Mouse (Mus musculus) stomach, embryonic 16.5 days (tissue): ENCODE results near the gene Cox7a2. TPM values are rescaled to one million over a fixed set of nuclear protein-coding genes. Genes with fewer than 3 reads are reported as not detected.

Experiments
- ATAC-seq: fragments of 200-750 bp; cut with Nextera tagmentation; 2 replicates; pipeline ENCODE4 v1.8.0; 2017; ENCODE audit warnings: moderate number of reproducible peaks, moderate TSS enrichment; ENCODE audit not compliant: insufficient read depth, low FRiP score
- H3K27ac ChIP-seq: fragments of 300-500 bp; sonication (generic); 2 replicates; pipeline ENCODE4 v1.5.1; 2014; ENCODE audit warnings: low read length
- H3K27me3 ChIP-seq: fragments of 300-500 bp; sonication (generic); 2 replicates; pipeline ENCODE4 v1.6.1; 2014; ENCODE audit warnings: low read length, control low read depth, mixed read lengths; ENCODE audit not compliant: control insufficient read depth, insufficient read depth
- H3K36me3 ChIP-seq: fragments of 300-500 bp; sonication (generic); 2 replicates; pipeline ENCODE4 v1.6.1; 2014; ENCODE audit warnings: low read length; ENCODE audit not compliant: control insufficient read depth, insufficient read depth
- H3K4me1 ChIP-seq: fragments of 300-500 bp; sonication (generic); 2 replicates; pipeline ENCODE4 v1.6.1; 2014; ENCODE audit warnings: low read length, control low read depth, mixed read lengths; ENCODE audit not compliant: control insufficient read depth, insufficient read depth
- H3K4me2 ChIP-seq: fragments of 300-500 bp; sonication (generic); 2 replicates; pipeline ENCODE4 v1.6.1; 2014; ENCODE audit warnings: low read depth, low read length, mixed read lengths
- H3K4me3 ChIP-seq: fragments of 300-500 bp; sonication (generic); replicated peaks from 2 replicates; pipeline ENCODE4 v1.5.1; 2014; ENCODE audit warnings: mild to moderate bottlenecking, low read length
- H3K9ac ChIP-seq: fragments of 300-500 bp; sonication (generic); 2 replicates; pipeline ENCODE4 v1.6.1; 2014; ENCODE audit warnings: low read length
- H3K9me3 ChIP-seq: fragments of 300-500 bp; sonication (generic); replicated peaks from 2 replicates; pipeline ENCODE4 v1.6.1; 2016; ENCODE audit warnings: low read length, control low read depth; ENCODE audit not compliant: control insufficient read depth
- WGBS: fragments of 180-500 bp; shearing (Covaris S2); extraction: QIAGEN DNeasy Blood & Tissue Kit; methylation state at CpG from one replicate; pipeline ENCODE4 v1.1.7; 2014; 5-methylcytosine and 5-hydroxymethylcytosine counted together
- polyA plus RNA-seq: library from polyadenylated mRNA; unstranded; fragments of >200 nt; fragmentation: Nextera tagmentation; extraction: Ambion mirVana; gene quantifications from 2 replicates; pipeline ENCODE4 v1.2.1, GENCODE M21; 2015

Gene Cox7a2
- polyA plus RNA-seq = 647 and 702 TPM in 2 replicates

- Histone ChIP-seq H3K4me1 (peaks cover 11% of the 10 kb centered on the region), H3K27ac (peak within 1 kb of the TSS; percentile 95), H3K27me3 (no peaks in the 10 kb centered on the region), H3K9ac (peak within 1 kb of the TSS; percentile 90), H3K4me2 (peak within 1 kb of the TSS; percentile 80), H3K36me3 (0 out of 2 replicates have a peak, but pooled peaks cover 6% of the 10 kb centered on the region), H3K9me3 (no peaks in the 10 kb centered on the region), H3K4me3 (peak within 1 kb of the TSS; percentile 94)
- peak; percentile 100 for ATAC-seq
- WGBS = under 1% methylated on average over 49 of the region's 49 CpGs
Measured at GRCm38 (mm10) chr9:79759385-79760005, at the start of gene Cox7a2. Gene Cox7a2, minus strand, starts transcription at chr9:79759878.

- no peaks in the 10 kb centered on the region for H3K36me3 ChIP-seq
- no peak overlapping the region for H3K9ac ChIP-seq
- H3K9me3 ChIP-seq = no peaks in the 10 kb centered on the region
- H3K4me1 ChIP-seq = 0 out of 2 replicates have a peak, but pooled peaks cover 8% of the 10 kb centered on the region
- no peak overlapping the region for H3K4me3 ChIP-seq
- H3K27me3 ChIP-seq = no peaks in the 10 kb centered on the region
- no peak for ATAC-seq
- H3K27ac ChIP-seq = no peak overlapping the region
- H3K4me2 ChIP-seq = no peak overlapping the region
- WGBS = 57% methylated on average over 6 of the region's 6 CpGs
Measured at GRCm38 (mm10) chr9:79809411-79809810, 49.7 kb upstream of the Cox7a2 start.

GRCm38 (mm10) chr9:79807178-79807577, 47.5 kb upstream of the Cox7a2 start:
- ATAC-seq = no peak
- H3K9me3 ChIP-seq = no peaks in the 10 kb centered on the region
- H3K27ac ChIP-seq = no peak overlapping the region
- no peaks in the 10 kb centered on the region for H3K27me3 ChIP-seq
- H3K4me3 ChIP-seq = no peak overlapping the region
- H3K36me3 ChIP-seq = no peaks in the 10 kb centered on the region
- no peak overlapping the region for H3K4me2 ChIP-seq
- H3K9ac ChIP-seq = no peak overlapping the region
- 27% methylated on average over 4 of the region's 4 CpGs for WGBS
- 0 out of 2 replicates have a peak, but pooled peaks cover 8% of the 10 kb centered on the region for H3K4me1 ChIP-seq

- Histone ChIP-seq H3K27ac (no peak overlapping the region), H3K4me3 (no peak overlapping the region), H3K36me3 (no peaks in the 10 kb centered on the region), H3K4me1 (0 out of 2 replicates have a peak, but pooled peaks cover 8% of the 10 kb centered on the region), H3K9me3 (no peaks in the 10 kb centered on the region), H3K4me2 (no peak overlapping the region), H3K27me3 (no peaks in the 10 kb centered on the region), H3K9ac (no peak overlapping the region)
- ATAC-seq = no peak; the same call in 1 of the 2 replicates
- WGBS = 47% methylated on average over 12 of the region's 12 CpGs
Measured at GRCm38 (mm10) chr9:79806317-79807075, 46.8 kb upstream of the Cox7a2 start.

- Histone ChIP-seq H3K9ac (no peak overlapping the region), H3K27ac (no peak overlapping the region), H3K36me3 (no peaks in the 10 kb centered on the region), H3K4me3 (no peak overlapping the region), H3K4me1 (0 out of 2 replicates have a peak, but pooled peaks cover 8% of the 10 kb centered on the region), H3K9me3 (no peaks in the 10 kb centered on the region), H3K27me3 (no peaks in the 10 kb centered on the region), H3K4me2 (no peak overlapping the region)
- WGBS = 84% methylated on average over 10 of the region's 10 CpGs
- no peak for ATAC-seq
Measured at GRCm38 (mm10) chr9:79805426-79805825, 45.7 kb upstream of the Cox7a2 start.

- Histone ChIP-seq H3K9ac (no peak overlapping the region), H3K4me2 (no peak overlapping the region), H3K4me3 (no peak overlapping the region), H3K36me3 (no peaks in the 10 kb centered on the region), H3K4me1 (peaks cover 5% of the 10 kb centered on the region; the same call in 1 of the 2 replicates), H3K27me3 (no peaks in the 10 kb centered on the region), H3K9me3 (no peaks in the 10 kb centered on the region), H3K27ac (no peak overlapping the region)
- ATAC-seq = no peak
- 57% methylated on average over 7 of the region's 7 CpGs for WGBS
Measured at GRCm38 (mm10) chr9:79796461-79797135, 36.9 kb upstream of the Cox7a2 start.

GRCm38 (mm10) chr9:79795076-79795475, 35.4 kb upstream of the Cox7a2 start:
- WGBS = 83% methylated on average over 1 of the region's 1 CpGs
- no peaks in the 10 kb centered on the region for H3K27me3 ChIP-seq
- ATAC-seq = no peak
- H3K9me3 ChIP-seq = no peaks in the 10 kb centered on the region
- H3K4me2 ChIP-seq = no peak overlapping the region
- H3K4me1 ChIP-seq = peaks cover 5% of the 10 kb centered on the region; the same call in 1 of the 2 replicates
- no peak overlapping the region for H3K4me3 ChIP-seq
- H3K9ac ChIP-seq = no peak overlapping the region
- no peak overlapping the region for H3K27ac ChIP-seq
- H3K36me3 ChIP-seq = no peaks in the 10 kb centered on the region

GRCm38 (mm10) chr9:79792841-79793835, 33.5 kb upstream of the Cox7a2 start, which contains the start of gene Tmem30a:
Gene Tmem30a, minus strand, starts transcription at chr9:79793507.
- Histone ChIP-seq H3K36me3 (no peaks in the 10 kb centered on the region), H3K9ac (peak within 1 kb of the TSS; percentile 93), H3K27ac (peak within 1 kb of the TSS; percentile 89), H3K27me3 (no peaks in the 10 kb centered on the region), H3K9me3 (no peaks in the 10 kb centered on the region), H3K4me3 (peak within 1 kb of the TSS; percentile 92), H3K4me2 (peak within 1 kb of the TSS; percentile 68), H3K4me1 (peaks cover 5% of the 10 kb centered on the region; the same call in 1 of the 2 replicates)
- WGBS = under 1% methylated on average over 91 of the region's 91 CpGs
- peak; percentile 97 for ATAC-seq
